Mouse (Mus musculus) kidney, adult 8-10 months (tissue): ENCODE data around the gene Madcam1.

Source experiments
- DNase-seq, 2 experiments: peaks; one replicate each; pipeline ENCODE4 v3.0.0; 2022

Gene Madcam1

GRCm38 (mm10) chr10:79664131-79664665, at the start of gene Madcam1:
TSS of gene Madcam1 (plus strand) at chr10:79664559.
- DNase-seq = peak in 1 of 2 experiments; percentile 75

DNA sequence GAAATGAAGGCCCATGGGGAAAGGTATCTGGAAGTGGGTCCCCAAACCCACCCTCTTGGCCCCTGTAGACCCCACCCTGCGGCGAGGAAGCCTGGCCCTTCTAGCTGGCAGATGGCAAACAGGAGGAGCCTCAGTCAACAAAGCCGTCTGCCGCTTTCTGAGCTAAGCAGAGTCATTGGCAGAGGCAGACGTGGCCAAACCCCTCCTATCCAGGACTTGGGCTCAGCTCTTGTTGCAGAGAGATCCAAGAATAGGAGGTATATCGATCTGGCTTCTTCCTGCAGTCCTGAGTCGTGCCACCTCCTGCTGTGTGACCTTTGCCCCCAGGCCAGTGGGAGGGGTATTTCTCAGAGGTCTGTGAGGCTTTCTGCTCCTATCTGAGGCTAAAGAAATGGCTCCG, 48.5 kb upstream of the Madcam1 start:
- no peak for DNase-seq

GRCm38 (mm10) chr10:79616376-79616775, 48.0 kb upstream of the Madcam1 start:
- no peak for DNase-seq

DNA sequence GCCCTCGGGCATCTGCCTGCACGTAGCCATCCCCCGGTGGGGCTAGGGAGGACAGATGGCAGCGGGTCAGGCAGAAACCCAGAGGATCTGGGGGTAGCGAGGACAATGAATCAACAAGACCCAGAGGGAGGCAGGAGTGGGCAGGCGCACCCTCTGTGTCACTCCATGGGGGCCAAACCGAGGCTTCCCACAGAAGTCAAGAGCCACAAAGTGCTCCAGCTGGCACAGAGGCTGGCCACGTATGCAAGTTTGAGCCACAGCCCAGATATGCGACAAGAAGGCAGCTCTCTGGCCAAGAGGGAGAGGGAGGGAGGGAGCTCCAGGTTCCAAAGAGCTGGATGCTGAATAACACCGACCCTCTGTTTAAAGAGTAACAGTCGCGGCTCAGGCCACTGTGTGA, 40.4 kb upstream of the Madcam1 start:
- no peak for DNase-seq

GRCm38 (mm10) chr10:79625398-79625797, 39.0 kb upstream of the Madcam1 start:
- no peak for DNase-seq

- no peak for DNase-seq
These were observed 38.2 kb upstream of the Madcam1 start for GRCm38 (mm10) chr10:79626156-79626555.

- no peak for DNase-seq
These were observed 36.0 kb upstream of the Madcam1 start for GRCm38 (mm10) chr10:79628377-79628776.

GRCm38 (mm10) chr10:79631432-79631831, 32.9 kb upstream of the Madcam1 start:
- no peak for DNase-seq

DNA sequence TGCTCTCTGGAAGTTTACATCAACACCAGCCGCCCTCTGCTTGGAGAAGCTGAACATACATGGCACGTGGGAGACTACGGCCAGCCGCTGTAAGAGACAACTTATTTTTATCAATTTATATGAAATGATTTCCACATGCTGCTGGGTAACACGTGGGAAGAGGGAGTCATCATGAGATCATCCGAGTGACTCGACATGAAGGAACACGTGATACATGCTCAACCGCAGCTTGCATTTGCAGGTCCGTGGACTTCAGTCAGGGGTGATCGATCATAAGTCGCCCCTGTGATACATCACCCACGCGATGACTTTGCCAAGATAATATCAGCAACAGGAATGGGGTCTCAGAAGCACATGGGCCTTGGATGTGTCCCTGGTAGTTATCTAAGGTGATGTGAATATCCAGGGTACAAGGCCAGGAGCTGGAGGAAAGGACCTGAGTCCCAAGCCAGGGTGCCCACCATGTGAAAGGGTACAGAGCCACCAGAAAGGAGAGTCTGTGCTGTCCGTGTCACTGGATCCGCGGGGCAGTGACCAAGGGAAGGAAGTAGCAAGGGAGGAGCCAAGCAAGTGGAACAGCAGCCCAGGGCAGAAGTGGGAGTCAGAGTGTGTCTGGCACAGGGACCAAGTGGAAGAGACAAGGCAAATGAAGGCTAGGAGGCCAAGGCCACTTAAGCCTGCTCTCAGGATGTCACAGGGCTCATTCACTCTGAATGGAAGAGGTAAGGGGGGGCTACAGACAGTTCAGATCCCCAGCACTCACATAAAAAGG, 31.2 kb upstream of the Madcam1 start:
- no peak for DNase-seq

DNA sequence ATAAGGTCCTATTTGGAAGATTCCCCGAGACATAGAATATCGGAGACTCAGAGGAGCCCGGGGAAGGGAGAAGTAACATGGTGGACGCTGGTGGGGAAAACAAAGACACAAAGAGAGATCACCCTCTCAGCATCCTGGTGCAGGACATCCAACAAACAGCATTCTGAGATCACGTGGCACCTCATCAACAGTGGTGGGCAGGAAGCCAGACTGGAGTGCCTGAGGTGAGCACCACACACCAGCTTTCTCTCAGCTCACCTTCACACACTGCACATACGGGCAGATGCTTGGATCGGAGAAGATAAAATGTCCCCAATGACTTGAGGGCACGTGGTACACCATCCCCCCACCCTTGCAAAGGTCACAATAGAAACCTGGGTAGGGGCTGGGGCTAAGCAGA, 28.1 kb upstream of the Madcam1 start:
- DNase-seq = no peak

GRCm38 (mm10) chr10:79637128-79638110, 26.9 kb upstream of the Madcam1 start, which contains the start of gene Shc2:
TSS of gene Shc2 (minus strand) at chr10:79637918.
- DNase-seq = no peak

GRCm38 (mm10) chr10:79638486-79639204, 25.7 kb upstream of the Madcam1 start:
- no peak for DNase-seq

GRCm38 (mm10) chr10:79645711-79646110, 18.6 kb upstream of the Madcam1 start, which contains the start of gene Odf3l2:
TSS of gene Odf3l2 (minus strand) at chr10:79645738.
- no peak for DNase-seq

DNA sequence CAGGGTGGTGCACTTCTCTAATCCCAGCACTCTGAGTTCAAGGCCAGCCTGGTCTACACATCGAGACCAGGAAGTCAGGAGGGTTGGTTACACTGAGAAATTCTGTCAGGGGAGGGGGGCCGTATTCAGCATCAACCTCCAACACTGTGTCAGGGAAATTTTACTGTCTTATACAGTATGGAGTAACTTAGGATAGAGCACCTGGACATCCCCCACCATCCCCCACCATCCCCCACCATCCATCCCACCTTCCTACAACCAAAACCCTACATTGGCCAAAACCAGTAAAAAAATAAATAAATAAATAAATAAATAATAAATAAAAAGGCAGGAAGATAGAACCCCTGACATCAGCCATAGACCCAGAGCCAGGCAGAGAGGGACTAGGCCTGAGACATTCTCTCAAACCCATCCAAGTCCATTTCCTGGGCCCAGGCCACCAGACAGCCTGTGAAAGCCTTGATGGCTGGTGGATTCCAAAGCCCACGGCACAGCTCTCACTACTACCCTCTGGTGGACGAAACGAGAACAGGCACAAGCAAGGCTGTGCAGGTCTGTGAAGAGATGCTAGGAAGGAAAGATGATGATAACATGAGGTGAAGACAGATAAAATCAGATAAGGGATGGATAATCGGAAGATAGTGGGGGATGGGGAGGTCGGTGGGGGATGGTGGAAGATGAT, 15.1 kb upstream of the Madcam1 start:
- DNase-seq = peak; percentile 40 to 71

- DNase-seq = no peak
These were observed 11.6 kb upstream of the Madcam1 start for GRCm38 (mm10) chr10:79652789-79653188.

GRCm38 (mm10) chr10:79654946-79655395, 9.4 kb upstream of the Madcam1 start:
- DNase-seq = no peak

DNA sequence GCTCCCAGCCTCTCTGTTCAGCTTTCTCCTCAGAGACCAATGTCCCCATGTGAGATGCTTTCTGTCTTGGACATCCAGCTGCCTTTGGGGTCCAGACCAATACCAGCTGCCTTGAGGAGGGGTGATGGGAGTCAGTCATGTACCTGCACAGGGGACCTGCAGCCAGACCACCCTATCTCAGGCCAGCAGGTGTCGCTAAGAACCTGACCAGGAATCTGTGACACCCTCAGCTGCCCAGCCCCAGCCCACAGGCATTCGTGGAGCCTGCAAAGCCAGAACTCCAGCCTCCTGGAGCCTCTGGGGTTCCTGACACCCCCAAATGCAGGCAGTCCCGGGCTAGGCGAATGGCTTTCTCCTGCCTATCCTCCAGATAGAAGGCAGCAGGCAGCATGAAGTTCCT, 5.5 kb upstream of the Madcam1 start:
- DNase-seq = no peak

- no peak for DNase-seq
These were observed 4.1 kb upstream of the Madcam1 start for GRCm38 (mm10) chr10:79660298-79660697.

DNA sequence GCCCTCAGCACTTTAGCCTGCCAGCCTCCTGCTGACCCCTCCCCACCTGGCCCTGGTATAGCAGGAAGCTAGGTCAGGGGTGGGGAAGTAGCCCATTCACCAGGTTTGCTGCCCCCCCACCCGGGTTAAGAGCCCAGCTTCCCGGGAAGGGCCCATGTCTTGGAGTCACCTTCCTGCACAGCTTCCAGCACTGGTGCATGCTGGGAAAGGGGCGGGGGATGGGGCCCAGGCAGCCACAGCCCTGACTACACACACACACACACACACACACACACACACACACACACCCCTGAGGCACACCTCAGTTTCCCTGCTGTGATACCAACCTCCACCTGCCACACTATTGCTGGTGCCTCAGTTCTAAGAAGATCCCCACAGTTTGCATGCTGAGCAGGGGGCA, 2.5 kb upstream of the Madcam1 start:
- no peak for DNase-seq

- DNase-seq = no peak
These were observed 692 bp downstream of the Madcam1 start for GRCm38 (mm10) chr10:79665051-79665450.

GRCm38 (mm10) chr10:79666493-79666892, 2.1 kb downstream of the Madcam1 start:
- DNase-seq = no peak

DNA sequence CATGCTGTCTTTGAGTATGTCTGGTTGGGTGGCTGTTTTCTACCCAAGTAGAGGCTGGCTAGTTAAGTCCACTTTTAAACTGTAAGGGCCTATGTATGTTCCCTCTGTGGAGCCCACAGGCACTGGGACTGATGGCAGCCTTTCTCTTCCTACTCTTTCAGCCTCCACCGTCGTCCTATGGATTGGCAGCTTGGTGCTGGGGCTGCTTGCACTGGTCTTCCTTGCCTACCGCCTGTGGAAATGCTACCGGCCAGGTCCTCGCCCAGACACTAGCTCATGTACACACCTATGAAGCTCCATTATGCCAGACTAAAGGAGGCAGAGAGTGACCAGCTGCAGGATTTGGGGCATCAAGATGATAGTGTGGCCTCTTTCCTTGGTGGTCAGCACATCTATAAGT, 3.7 kb downstream of the Madcam1 start:
- no peak for DNase-seq
